Mouse (Mus musculus) heart, adult 2 months (tissue): Measurements from ENCODE around the gene Rps6ka5.

Source experiments
- CTCF ChIP-seq: fragments of 200-600 bp; IDR thresholded peaks from 2 replicates; pipeline ENCODE4 v1.8.1; 2022; ENCODE audit warnings: antibody characterized with exemption, mild to moderate bottlenecking, moderate library complexity
- EP300 ChIP-seq: fragments of 200-500 bp; IDR thresholded peaks from 2 replicates; pipeline ENCODE4 v1.6.1; 2011; ENCODE audit warnings: low read depth, low read length, control low read depth; ENCODE audit not compliant: insufficient read depth

GRCm38 (mm10) chr12:100735156-100735555, 8.4 kb upstream of the Rps6ka5 start:
- TF ChIP-seq CTCF: no peak
- TF ChIP-seq EP300: no peak
